Mouse (Mus musculus): ENCODE data around the gene Sct. TPM values are rescaled to one million over a fixed set of nuclear protein-coding genes. Genes with fewer than 3 reads are reported as not detected.

The Sct gene
- total RNA-seq, 2 experiments from 2014 or later: not detected

- intact Hi-C loops (cut with DNase I): no loop called here
- DNase-seq (ENCODE audit: low spot score in 2 of 2): peak in 1 of 2 experiments; percentile 40
Measured at GRCm38 (mm10) chr7:141292583-141293388, 13.9 kb upstream of the Sct start.

GRCm38 (mm10) chr7:141291921-141292582 is 13.1 kb upstream of the Sct start, which contains the start of gene Drd4:
Gene Drd4, plus strand, starts transcription at chr7:141292006.
- intact Hi-C loops (cut with DNase I): no loop called here
- peak in 1 of 2 experiments; percentile 43 for DNase-seq (ENCODE audit: low spot score in 2 of 2)

GRCm38 (mm10) chr7:141288042-141288441 is 9.1 kb upstream of the Sct start:
- no peak for DNase-seq (ENCODE audit: low spot score in 2 of 2)
- intact Hi-C loops (cut with DNase I): no loop called here

GRCm38 (mm10) chr7:141282756-141283155 is 3.8 kb upstream of the Sct start:
- no peak for DNase-seq (ENCODE audit: low spot score in 2 of 2)
- intact Hi-C loops (cut with DNase I): no loop called here

- DNase-seq (ENCODE audit: low spot score in 2 of 2): no peak
- intact Hi-C loops (cut with DNase I): no loop called here
Measured at GRCm38 (mm10) chr7:141281442-141281841, 2.5 kb upstream of the Sct start.

GRCm38 (mm10) chr7:141277701-141278678 is 943 bp downstream of the Sct start:
- no peak for DNase-seq (ENCODE audit: low spot score in 2 of 2)
- intact Hi-C loops (cut with DNase I): no loop called here

GRCm38 (mm10) chr7:141276546-141276945 is 2.4 kb downstream of the Sct start, which contains the start of gene Cdhr5:
Gene Cdhr5, minus strand, starts transcription at chr7:141276786.
- no peak for DNase-seq (ENCODE audit: low spot score in 2 of 2)

GRCm38 (mm10) chr7:141275356-141275755 is 3.6 kb downstream of the Sct start:
- intact Hi-C loops (cut with DNase I): no loop called here
- no peak for DNase-seq (ENCODE audit: low spot score in 2 of 2)

More at GRCm38 (mm10) chr7:141276546-141276945, 2.4 kb downstream of the Sct start, which contains the start of gene Cdhr5:
- intact Hi-C loops (cut with DNase I): no loop called here

GRCm38 (mm10) chr7:141270631-141271030 is 8.3 kb downstream of the Sct start:
- no peak for DNase-seq (ENCODE audit: low spot score in 2 of 2)
- intact Hi-C loops (cut with DNase I): no loop called here

- intact Hi-C loops (cut with DNase I): loop anchor here (5.0 kb wide), 1 partner anchor 93 kb away; no protein-coding TSS in a partner anchor
Measured at GRCm38 (mm10) chr7:141269273-141269545, 9.7 kb downstream of the Sct start.

GRCm38 (mm10) chr7:141268466-141269272 is 10.3 kb downstream of the Sct start:
- no peak for DNase-seq (ENCODE audit: low spot score in 2 of 2)
- intact Hi-C loops (cut with DNase I): loop anchor here (5.0 kb wide), 1 partner anchor 94 kb away; no protein-coding TSS in a partner anchor

More at GRCm38 (mm10) chr7:141269273-141269545, 9.7 kb downstream of the Sct start:
- no peak for DNase-seq (ENCODE audit: low spot score in 2 of 2)

- DNase-seq (ENCODE audit: low spot score in 2 of 2): peak in 1 of 2 experiments; percentile 21
Measured at GRCm38 (mm10) chr7:141265739-141266561, 13.0 kb downstream of the Sct start, which contains the start of gene Irf7. Gene Irf7, minus strand, starts transcription at chr7:141266481.

GRCm38 (mm10) chr7:141265411-141265738 is 13.6 kb downstream of the Sct start:
- intact Hi-C loops (cut with DNase I): loop anchor here (5.0 kb wide), 1 partner anchor 97 kb away; no protein-coding TSS in a partner anchor
- no peak for DNase-seq (ENCODE audit: low spot score in 2 of 2)

More at GRCm38 (mm10) chr7:141265739-141266561, 13.0 kb downstream of the Sct start, which contains the start of gene Irf7:
- intact Hi-C loops (cut with DNase I): loop anchor here (5.0 kb wide), 1 partner anchor 96 kb away; no protein-coding TSS in a partner anchor

GRCm38 (mm10) chr7:141264761-141265410 is 14.0 kb downstream of the Sct start:
- intact Hi-C loops (cut with DNase I): loop anchor here (5.0 kb wide), 1 partner anchor 97 kb away; no protein-coding TSS in a partner anchor
- DNase-seq (ENCODE audit: low spot score in 2 of 2): no peak

GRCm38 (mm10) chr7:141264041-141264700 is 14.8 kb downstream of the Sct start:
- no peak for DNase-seq (ENCODE audit: low spot score in 2 of 2)
- intact Hi-C loops (cut with DNase I): no loop called here

GRCm38 (mm10) chr7:141263640-141264039 is 15.3 kb downstream of the Sct start:
- DNase-seq (ENCODE audit: low spot score in 2 of 2): no peak
- intact Hi-C loops (cut with DNase I): no loop called here

- intact Hi-C loops (cut with DNase I): no loop called here
- no peak for DNase-seq (ENCODE audit: low spot score in 2 of 2)
Measured at GRCm38 (mm10) chr7:141261480-141261879, 17.5 kb downstream of the Sct start.
